Mouse (Mus musculus) small intestine, adult 2 months (tissue): ENCODE results near the gene Mid1ip1.

Source experiments
- CTCF ChIP-seq: fragments of 200-500 bp; IDR thresholded peaks from 2 replicates; pipeline ENCODE4 v1.5.1; 2012; ENCODE audit warnings: low read depth, mild to moderate bottlenecking, control low read depth, inconsistent platforms, low read length, moderate library complexity, mixed read lengths; ENCODE audit not compliant: insufficient replicate concordance, insufficient read length; ENCODE audit errors: extremely low read depth
- POLR2A ChIP-seq: fragments of 200-500 bp; IDR thresholded peaks from 2 replicates; pipeline ENCODE4 v1.6.1; 2012; ENCODE audit warnings: low read depth, mild to moderate bottlenecking, control low read depth, inconsistent platforms, low read length, moderate library complexity

DNA sequence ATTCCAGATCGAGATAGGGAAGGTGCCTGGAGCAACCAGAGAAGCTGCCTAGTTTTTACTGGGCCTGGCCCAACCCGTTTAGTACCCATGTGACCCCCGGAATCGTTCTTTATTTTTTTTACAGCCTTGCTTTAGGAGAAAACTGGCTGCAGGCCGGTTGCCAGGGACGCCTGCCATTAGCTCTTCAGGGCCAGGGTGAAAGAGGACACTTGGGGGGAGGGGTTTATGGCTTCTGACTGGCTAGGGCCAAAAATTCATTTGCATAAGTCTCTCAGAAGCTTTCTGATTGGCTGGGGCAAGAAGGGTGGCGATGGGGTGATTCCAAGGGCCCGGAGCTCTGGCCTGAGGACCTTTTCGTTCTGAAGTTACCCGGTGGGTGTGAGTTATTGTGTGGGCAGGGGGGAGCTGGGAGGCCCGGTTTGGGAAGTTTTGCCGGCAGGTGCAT is at the start of gene Mid1ip1:
- TF ChIP-seq CTCF (no peak), POLR2A (no peak)
